Mouse (Mus musculus) liver, adult 2 months (tissue): ENCODE measurements around the gene Cavin1.

Source experiments
- CTCF ChIP-seq: fragments of 200-500 bp; IDR thresholded peaks from 2 replicates; pipeline ENCODE4 v1.5.1; 2011; ENCODE audit warnings: low read depth, low read length, control low read depth
- POLR2A ChIP-seq: fragments of 200-500 bp; IDR thresholded peaks from 2 replicates; pipeline ENCODE4 v1.6.1; 2011; ENCODE audit warnings: low read length, control low read depth; ENCODE audit not compliant: insufficient read depth; ENCODE audit errors: extremely low read depth

DNA sequence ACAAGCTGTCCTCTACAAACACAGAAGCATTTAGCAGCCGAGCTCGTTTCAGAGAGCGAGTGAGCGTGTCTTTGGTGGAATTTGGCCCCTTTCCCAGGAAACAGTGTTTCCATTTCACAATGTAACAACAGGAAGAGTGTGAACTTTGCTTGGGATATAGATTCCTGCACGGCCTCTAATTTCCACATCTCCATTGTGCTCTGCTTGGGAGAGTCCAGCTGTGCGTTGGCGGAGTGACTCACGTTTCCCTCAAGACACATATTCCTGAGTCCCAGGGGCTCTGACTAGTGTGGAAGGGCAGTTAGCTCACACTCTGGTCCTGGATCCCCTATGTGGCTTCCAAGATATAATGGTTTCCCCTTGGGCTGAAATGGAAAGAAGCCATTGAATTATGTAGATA, 9.2 kb upstream of the Cavin1 start:
- TF ChIP-seq POLR2A (no peak), CTCF (no peak)
